Mouse (Mus musculus): Measurements from ENCODE around the gene Rps19bp1. TPM values are rescaled to one million over a fixed set of nuclear protein-coding genes. Genes with fewer than 3 reads are reported as not detected.
A peak's percentile ranks its signal among the peaks of the same experiment; 100 is the strongest.

The Rps19bp1 gene
- polyA plus RNA-seq, 1 experiment from 2014 or later: 70.0 TPM

DNA sequence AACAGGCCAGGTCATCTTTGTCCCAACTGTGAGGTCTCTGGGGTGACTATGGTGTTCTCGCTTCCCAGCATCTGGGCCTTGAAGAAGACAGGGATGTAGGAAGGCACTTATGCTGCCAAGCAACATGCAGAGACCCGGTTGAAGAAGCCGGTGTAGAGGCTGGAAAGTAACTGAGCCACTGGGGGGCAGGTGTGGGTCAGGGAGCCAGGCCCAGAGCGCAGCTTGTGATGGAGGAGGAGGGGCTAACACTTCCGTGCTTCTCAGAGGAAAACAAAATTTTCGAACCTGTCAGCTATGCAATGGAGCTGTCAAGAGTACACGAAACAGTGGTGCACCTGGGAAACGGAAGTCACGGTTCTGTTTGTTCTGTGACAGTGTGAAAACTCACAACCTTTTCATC, 13.0 kb upstream of the Rps19bp1 start:
- Histone ChIP-seq H3K27ac (no peak overlapping the region), H3K27me3 (ENCODE audit: low read depth, poor library complexity, severe bottlenecking) (peaks cover 9% of the 10 kb centered on the region), H3K4me1 (no peaks in the 10 kb centered on the region), H3K36me3 (no peaks in the 10 kb centered on the region), H3K4me3 (no peak overlapping the region), H3K9me3 (replicated peaks) (no peaks in the 10 kb centered on the region)
- no peak for DNase-seq (ENCODE audit: low spot score)
- 47% methylated on average over 9 of the region's 9 CpGs for WGBS

- H3K27ac ChIP-seq: no peak overlapping the region
- no peaks in the 10 kb centered on the region for H3K9me3 ChIP-seq (replicated peaks)
- H3K36me3 ChIP-seq: no peaks in the 10 kb centered on the region
- 76% methylated on average over 3 of the region's 3 CpGs for WGBS
- no peak overlapping the region for H3K4me3 ChIP-seq
- H3K27me3 ChIP-seq (ENCODE audit: low read depth, poor library complexity, severe bottlenecking): no peaks in the 10 kb centered on the region
- H3K4me1 ChIP-seq: peaks cover 11% of the 10 kb centered on the region
- DNase-seq (ENCODE audit: low spot score): no peak
Measured at GRCm38 (mm10) chr15:80271858-80272396, 7.8 kb upstream of the Rps19bp1 start.

GRCm38 (mm10) chr15:80266281-80266680, 2.2 kb upstream of the Rps19bp1 start:
- Histone ChIP-seq H3K4me3 (no peak overlapping the region), H3K36me3 (peaks cover 10% of the 10 kb centered on the region), H3K27me3 (ENCODE audit: low read depth, poor library complexity, severe bottlenecking) (no peaks in the 10 kb centered on the region), H3K4me1 (peaks cover 30% of the 10 kb centered on the region), H3K27ac (no peak overlapping the region), H3K9me3 (replicated peaks) (no peaks in the 10 kb centered on the region)
- WGBS: 0% methylated on average over 2 of the region's 2 CpGs
- DNase-seq (ENCODE audit: low spot score): peak; percentile 75

DNA sequence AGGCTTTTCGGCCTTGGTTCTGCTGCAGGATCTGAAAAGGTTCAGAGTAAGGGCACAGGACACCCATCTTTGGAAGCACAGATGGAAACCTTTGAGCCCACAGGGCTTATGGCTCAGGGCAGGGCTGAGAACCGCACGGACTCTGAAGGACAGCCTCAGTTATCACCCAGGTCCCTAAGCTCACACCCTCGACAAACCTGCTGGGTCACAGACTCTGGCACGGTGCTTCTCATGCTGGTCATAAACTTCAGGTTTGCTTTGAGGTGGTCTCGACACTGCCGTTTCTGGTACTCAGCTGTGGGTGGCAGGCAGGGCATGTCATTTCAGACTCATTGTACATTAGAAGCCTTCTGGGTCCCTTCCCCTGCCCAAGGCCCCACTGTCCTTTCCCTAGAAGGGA, 3.0 kb downstream of the Rps19bp1 start:
- Histone ChIP-seq H3K9me3 (replicated peaks) (no peaks in the 10 kb centered on the region), H3K36me3 (peaks cover 62% of the 10 kb centered on the region), H3K27me3 (ENCODE audit: low read depth, poor library complexity, severe bottlenecking) (no peaks in the 10 kb centered on the region), H3K4me3 (no peak overlapping the region), H3K4me1 (peaks cover 46% of the 10 kb centered on the region), H3K27ac (no peak overlapping the region)
- DNase-seq (ENCODE audit: low spot score): no peak
- 87% methylated on average over 7 of the region's 7 CpGs for WGBS

- Histone ChIP-seq H3K27ac (no peak overlapping the region), H3K27me3 (ENCODE audit: low read depth, poor library complexity, severe bottlenecking) (no peaks in the 10 kb centered on the region), H3K36me3 (peaks cover 64% of the 10 kb centered on the region), H3K4me3 (no peak overlapping the region), H3K9me3 (replicated peaks) (no peaks in the 10 kb centered on the region), H3K4me1 (peaks cover 46% of the 10 kb centered on the region)
- WGBS: 17% methylated on average over 3 of the region's 3 CpGs
- DNase-seq (ENCODE audit: low spot score): peak; percentile 91
Measured at GRCm38 (mm10) chr15:80260677-80261076, 3.4 kb downstream of the Rps19bp1 start.

GRCm38 (mm10) chr15:80259406-80260045, 4.6 kb downstream of the Rps19bp1 start:
- Histone ChIP-seq H3K9me3 (replicated peaks) (no peaks in the 10 kb centered on the region), H3K27me3 (ENCODE audit: low read depth, poor library complexity, severe bottlenecking) (no peaks in the 10 kb centered on the region), H3K4me1 (peaks cover 46% of the 10 kb centered on the region), H3K36me3 (peaks cover 64% of the 10 kb centered on the region), H3K4me3 (no peak overlapping the region), H3K27ac (no peak overlapping the region)
- DNase-seq (ENCODE audit: low spot score): no peak
- 88% methylated on average over 8 of the region's 8 CpGs for WGBS

GRCm38 (mm10) chr15:80258240-80259170, 5.6 kb downstream of the Rps19bp1 start:
- peaks cover 50% of the 10 kb centered on the region for H3K4me1 ChIP-seq
- WGBS: 59% methylated on average over 11 of the region's 11 CpGs
- peak overlapping the region; percentile 98; the same call in 1 of the 2 replicates for H3K4me3 ChIP-seq
- H3K27ac ChIP-seq: peak overlapping the region; percentile 62
- no peaks in the 10 kb centered on the region for H3K27me3 ChIP-seq (ENCODE audit: low read depth, poor library complexity, severe bottlenecking)
- DNase-seq (ENCODE audit: low spot score): peak; percentile 45
- no peaks in the 10 kb centered on the region for H3K9me3 ChIP-seq (replicated peaks)
- peaks cover 64% of the 10 kb centered on the region for H3K36me3 ChIP-seq

DNA sequence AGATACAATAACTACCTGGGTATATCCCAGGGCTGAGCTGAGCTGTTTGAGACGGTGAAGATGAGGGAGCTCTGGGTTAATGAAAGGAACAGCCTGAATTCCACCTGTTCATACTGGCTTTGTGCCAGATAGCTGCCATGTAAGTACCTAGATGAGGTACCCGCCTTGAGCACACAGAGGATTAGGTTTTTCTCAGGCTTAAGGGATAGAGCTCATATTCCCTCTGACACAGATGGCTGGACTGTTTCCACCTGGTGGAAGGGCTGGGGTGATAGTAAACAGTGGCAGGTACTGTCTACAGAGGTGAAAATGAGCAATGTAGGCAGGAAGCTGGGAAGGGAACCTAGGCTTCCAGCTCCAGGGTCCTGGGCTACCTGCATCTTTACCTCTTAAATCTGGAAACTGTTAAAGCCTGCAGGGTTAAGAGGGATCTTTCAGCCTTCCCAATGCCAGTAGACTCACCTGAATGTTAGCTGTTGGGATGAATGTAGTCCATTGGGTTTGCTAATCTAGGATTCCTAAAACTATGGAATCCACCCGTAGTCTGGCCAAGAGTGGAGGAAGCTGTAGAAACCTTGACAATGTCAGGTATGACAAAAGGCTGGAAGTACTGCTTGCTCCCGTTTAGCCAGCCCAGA, 6.4 kb downstream of the Rps19bp1 start:
- DNase-seq (ENCODE audit: low spot score): no peak
- Histone ChIP-seq H3K36me3 (peaks cover 64% of the 10 kb centered on the region), H3K4me3 (peak overlapping the region; percentile 98), H3K27me3 (ENCODE audit: low read depth, poor library complexity, severe bottlenecking) (no peaks in the 10 kb centered on the region), H3K4me1 (peaks cover 50% of the 10 kb centered on the region), H3K27ac (peak overlapping the region; percentile 62; the same call in 1 of the 2 replicates), H3K9me3 (replicated peaks) (no peaks in the 10 kb centered on the region)
- WGBS: 43% methylated on average over 4 of the region's 4 CpGs

DNA sequence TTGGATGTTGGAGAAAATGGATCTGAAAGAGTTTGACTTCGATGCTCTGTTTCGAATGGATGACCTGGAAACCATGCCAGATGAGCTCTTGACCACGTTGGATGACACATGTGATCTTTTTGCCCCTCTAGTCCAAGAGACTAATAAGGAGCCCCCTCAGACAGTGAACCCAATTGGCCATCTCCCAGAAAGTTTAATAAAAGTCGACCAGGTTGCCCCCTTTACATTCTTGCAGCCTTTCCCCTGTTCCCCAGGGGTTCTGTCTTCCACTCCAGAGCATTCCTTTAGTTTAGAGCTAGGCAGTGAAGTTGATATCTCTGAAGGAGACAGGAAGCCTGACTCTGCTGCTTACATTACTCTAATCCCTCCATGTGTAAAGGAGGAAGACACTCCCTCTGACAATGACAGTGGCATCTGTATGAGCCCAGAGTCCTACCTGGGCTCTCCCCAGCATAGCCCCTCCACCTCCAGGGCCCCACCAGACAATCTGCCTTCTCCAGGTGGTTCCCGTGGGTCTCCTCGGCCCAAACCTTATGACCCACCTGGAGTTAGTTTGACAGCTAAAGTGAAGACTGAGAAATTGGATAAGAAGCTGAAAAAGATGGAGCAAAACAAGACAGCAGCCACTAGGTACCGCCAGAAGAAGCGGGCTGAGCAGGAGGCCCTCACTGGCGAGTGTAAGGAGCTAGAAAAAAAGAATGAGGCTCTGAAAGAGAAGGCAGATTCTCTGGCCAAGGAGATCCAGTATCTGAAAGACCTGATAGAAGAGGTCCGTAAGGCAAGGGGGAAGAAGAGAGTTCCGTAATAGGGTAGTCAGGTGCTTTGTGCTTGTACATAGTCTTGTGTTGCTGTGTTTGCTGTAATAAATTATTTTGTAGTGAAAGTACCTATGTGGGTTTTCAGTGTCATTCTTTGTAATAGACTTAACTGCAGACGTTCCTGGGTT, 7.2 kb downstream of the Rps19bp1 start:
- WGBS: 66% methylated on average over 12 of the region's 12 CpGs
- no peak for DNase-seq (ENCODE audit: low spot score)
- H3K4me3 ChIP-seq: peak overlapping the region; percentile 98
- H3K4me1 ChIP-seq: peaks cover 54% of the 10 kb centered on the region
- H3K36me3 ChIP-seq: peaks cover 61% of the 10 kb centered on the region
- H3K27ac ChIP-seq: peak overlapping the region; percentile 99
- H3K27me3 ChIP-seq (ENCODE audit: low read depth, poor library complexity, severe bottlenecking): no peaks in the 10 kb centered on the region
- no peaks in the 10 kb centered on the region for H3K9me3 ChIP-seq (replicated peaks)

DNA sequence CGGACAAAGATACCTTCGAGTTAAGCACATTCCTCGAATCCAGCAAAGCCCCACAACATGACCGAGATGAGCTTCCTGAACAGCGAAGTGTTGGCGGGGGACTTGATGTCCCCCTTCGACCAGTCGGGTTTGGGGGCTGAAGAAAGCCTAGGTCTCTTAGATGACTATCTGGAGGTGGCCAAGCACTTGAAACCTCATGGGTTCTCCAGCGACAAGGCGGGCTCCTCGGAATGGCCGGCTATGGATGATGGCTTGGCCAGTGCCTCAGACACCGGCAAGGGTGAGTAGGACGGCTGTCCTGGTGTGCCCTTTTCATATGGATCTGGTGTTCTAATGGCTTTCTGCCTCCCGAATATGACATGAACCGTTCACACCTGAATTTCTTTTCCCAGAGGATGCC, 7.9 kb downstream of the Rps19bp1 start:
- no peak for DNase-seq (ENCODE audit: low spot score)
- H3K36me3 ChIP-seq: peaks cover 65% of the 10 kb centered on the region
- H3K27me3 ChIP-seq (ENCODE audit: low read depth, poor library complexity, severe bottlenecking): no peaks in the 10 kb centered on the region
- H3K4me3 ChIP-seq: peak overlapping the region; percentile 98
- H3K27ac ChIP-seq: peak overlapping the region; percentile 99
- H3K9me3 ChIP-seq (replicated peaks): no peaks in the 10 kb centered on the region
- H3K4me1 ChIP-seq: peaks cover 60% of the 10 kb centered on the region
- 15% methylated on average over 16 of the region's 16 CpGs for WGBS

DNA sequence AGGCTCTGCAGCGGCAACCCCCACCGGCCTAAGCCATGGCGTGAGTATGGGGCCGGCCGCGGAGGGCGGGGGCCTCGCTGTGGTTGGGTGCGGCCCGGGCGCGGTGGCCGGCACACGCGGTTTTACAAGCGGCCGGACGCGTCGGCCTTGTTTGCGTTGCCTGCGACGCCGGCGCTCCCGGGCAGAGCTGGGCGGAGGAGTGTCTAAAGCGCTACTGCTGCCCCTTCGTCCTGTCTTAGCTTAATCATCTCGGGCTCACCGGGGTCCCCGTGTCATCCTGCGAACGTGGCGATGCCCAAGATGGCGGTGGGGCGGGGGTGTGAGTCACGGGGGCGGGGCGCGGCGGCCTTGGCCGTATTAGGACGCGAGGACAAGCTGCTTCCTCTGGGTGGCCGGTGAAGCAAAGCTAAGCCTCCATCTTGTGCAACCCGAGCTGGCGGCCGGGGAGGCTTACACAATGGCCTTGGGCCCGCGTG, 8.4 kb downstream of the Rps19bp1 start:
- under 1% methylated on average over 51 of the region's 51 CpGs for WGBS
- Histone ChIP-seq H3K4me1 (peaks cover 65% of the 10 kb centered on the region), H3K36me3 (peaks cover 65% of the 10 kb centered on the region), H3K27me3 (ENCODE audit: low read depth, poor library complexity, severe bottlenecking) (no peaks in the 10 kb centered on the region; the same call in 1 of the 2 replicates), H3K9me3 (replicated peaks) (no peaks in the 10 kb centered on the region), H3K27ac (peak overlapping the region; percentile 99), H3K4me3 (peak overlapping the region; percentile 98)
- DNase-seq (ENCODE audit: low spot score): peak; percentile 89
